Mouse (Mus musculus) CH12F3 (cell line): ENCODE data around the gene Procr.

Source experiments
- in situ Hi-C: fragments of 300-500 bp; cut with MboI; formaldehyde crosslinking; loops from 2 replicates; pipeline ENCODE4 v1.14.3; 2020; ENCODE audit warnings: low sequenced_read_pairs

Gene Procr

GRCm38 (mm10) chr2:155749394-155749793 lies 1.5 kb upstream of the Procr start:
- in situ Hi-C loops = no loop called here

- in situ Hi-C loops = loop anchor here (5.0 kb wide), 1 partner anchor 78 kb away; no protein-coding TSS in a partner anchor
Measured at GRCm38 (mm10) chr2:155755746-155756145, 4.8 kb downstream of the Procr start.

- in situ Hi-C loops = loop anchor here (5.0 kb wide), 1 partner anchor 80 kb away; no protein-coding TSS in a partner anchor
Measured at GRCm38 (mm10) chr2:155756855-155757566, 6.1 kb downstream of the Procr start.

GRCm38 (mm10) chr2:155764679-155765418 lies 13.9 kb downstream of the Procr start:
- in situ Hi-C loops = loop anchor here (10.0 kb wide), 1 partner anchor 250 kb away; the partner anchor contains the start of genes Acss2 and Ggt7

- in situ Hi-C loops = no loop called here
Measured at GRCm38 (mm10) chr2:155773664-155774063, 22.7 kb downstream of the Procr start.

- in situ Hi-C loops = no loop called here
Measured at GRCm38 (mm10) chr2:155774261-155774926, 23.5 kb downstream of the Procr start.

GRCm38 (mm10) chr2:155774927-155775684 lies 24.2 kb downstream of the Procr start, which contains the start of gene Mmp24:
Gene Mmp24 (plus strand): TSS chr2:155775342.
- in situ Hi-C loops = no loop called here

GRCm38 (mm10) chr2:155775685-155776263 lies 24.9 kb downstream of the Procr start:
- in situ Hi-C loops = no loop called here

GRCm38 (mm10) chr2:155776824-155777687 lies 26.1 kb downstream of the Procr start:
- in situ Hi-C loops = no loop called here

- in situ Hi-C loops = no loop called here
Measured at GRCm38 (mm10) chr2:155777688-155777985, 26.7 kb downstream of the Procr start.

- in situ Hi-C loops = no loop called here
Measured at GRCm38 (mm10) chr2:155778004-155778403, 27.1 kb downstream of the Procr start.

- in situ Hi-C loops = no loop called here
Measured at GRCm38 (mm10) chr2:155779066-155779465, 28.1 kb downstream of the Procr start.

GRCm38 (mm10) chr2:155779506-155779905 lies 28.6 kb downstream of the Procr start:
- in situ Hi-C loops = no loop called here

- in situ Hi-C loops = no loop called here
Measured at GRCm38 (mm10) chr2:155784534-155784933, 33.6 kb downstream of the Procr start.

- in situ Hi-C loops = no loop called here
Measured at GRCm38 (mm10) chr2:155786905-155787304, 36.0 kb downstream of the Procr start.

- in situ Hi-C loops = no loop called here
Measured at GRCm38 (mm10) chr2:155787949-155788931, 37.3 kb downstream of the Procr start.

- in situ Hi-C loops = no loop called here
Measured at GRCm38 (mm10) chr2:155792899-155793298, 42.0 kb downstream of the Procr start.

- in situ Hi-C loops = no loop called here
Measured at GRCm38 (mm10) chr2:155794674-155795445, 43.9 kb downstream of the Procr start.
